Mouse (Mus musculus) megakaryocyte progenitor cell, adult 5-6 weeks (primary cell): ENCODE measurements around the gene Hist1h4h. TPM values are rescaled to one million over a fixed set of nuclear protein-coding genes. Genes with fewer than 3 reads are reported as not detected.
A peak's percentile ranks its signal among the peaks of the same experiment; 100 is the strongest.

Experiments
- ATAC-seq: replicated peaks from 2 replicates; pipeline ENCODE4 v1.8.0; 2016; ENCODE audit warnings: mild to moderate bottlenecking, moderate TSS enrichment, inconsistent platforms; ENCODE audit not compliant: poor library complexity
- total RNA-seq, 2 experiments: library from RNA; stranded (forward) in 1 of 2; stranded (reverse) in 1 of 2; fragments of 157-497, 149-512 nt in 1 of 2; fragments of 200-1000 nt in 1 of 2; gene quantifications; 2 replicates each; pipeline versions ENCODE4 v1.2.3 to v1.2.4; 2015 to 2017

Hist1h4h gene
- total RNA-seq (2015): 57.4 and 61.0 TPM in 2 replicates
- 855 and 1,026 TPM in 2 replicates for total RNA-seq (2017)

- ATAC-seq: peak; percentile 52
Observed at GRCm38 (mm10) chr13:23530901-23531875, at the start of gene Hist1h4h. Gene Hist1h4h (plus strand): TSS chr13:23531050.

- peak; percentile 52 for ATAC-seq
Observed at GRCm38 (mm10) chr13:23483153-23483552, 47.7 kb upstream of the Hist1h4h start.

GRCm38 (mm10) chr13:23485271-23485670, 45.6 kb upstream of the Hist1h4h start:
- no peak for ATAC-seq

- ATAC-seq: peak; percentile 95
Observed at GRCm38 (mm10) chr13:23488400-23489322, 42.2 kb upstream of the Hist1h4h start, which contains the start of gene Btn2a2. Gene Btn2a2 (minus strand): TSS chr13:23488857.

GRCm38 (mm10) chr13:23490863-23491262, 40.0 kb upstream of the Hist1h4h start:
- no peak for ATAC-seq

GRCm38 (mm10) chr13:23491263-23491662, 39.6 kb upstream of the Hist1h4h start:
- no peak for ATAC-seq

GRCm38 (mm10) chr13:23491990-23492389, 38.9 kb upstream of the Hist1h4h start:
- peak; percentile 47 for ATAC-seq

- ATAC-seq: no peak
Observed at GRCm38 (mm10) chr13:23495526-23495925, 35.3 kb upstream of the Hist1h4h start.

GRCm38 (mm10) chr13:23497656-23498321, 33.1 kb upstream of the Hist1h4h start:
- ATAC-seq: peak; percentile 24; the same call in 1 of the 2 replicates

- ATAC-seq: no peak
Observed at GRCm38 (mm10) chr13:23498653-23499052, 32.2 kb upstream of the Hist1h4h start.

- ATAC-seq: peak; percentile 9; the same call in 1 of the 2 replicates
Observed at GRCm38 (mm10) chr13:23499943-23500342, 30.9 kb upstream of the Hist1h4h start.

GRCm38 (mm10) chr13:23500424-23501200, 30.2 kb upstream of the Hist1h4h start:
- peak; percentile 62 for ATAC-seq

- ATAC-seq: no peak
Observed at GRCm38 (mm10) chr13:23501511-23501910, 29.3 kb upstream of the Hist1h4h start.

GRCm38 (mm10) chr13:23502031-23502567, 28.8 kb upstream of the Hist1h4h start:
- ATAC-seq: no peak

GRCm38 (mm10) chr13:23502916-23503315, 27.9 kb upstream of the Hist1h4h start:
- ATAC-seq: no peak

- ATAC-seq: peak; percentile 60
Observed at GRCm38 (mm10) chr13:23503797-23504196, 27.1 kb upstream of the Hist1h4h start.

GRCm38 (mm10) chr13:23505662-23506345, 25.0 kb upstream of the Hist1h4h start:
- no peak for ATAC-seq

- peak; percentile 42 for ATAC-seq
Observed at GRCm38 (mm10) chr13:23506351-23506750, 24.5 kb upstream of the Hist1h4h start.
